ENCODE assay signal across 13 mouse cellular contexts in the genomic region with DNA sequence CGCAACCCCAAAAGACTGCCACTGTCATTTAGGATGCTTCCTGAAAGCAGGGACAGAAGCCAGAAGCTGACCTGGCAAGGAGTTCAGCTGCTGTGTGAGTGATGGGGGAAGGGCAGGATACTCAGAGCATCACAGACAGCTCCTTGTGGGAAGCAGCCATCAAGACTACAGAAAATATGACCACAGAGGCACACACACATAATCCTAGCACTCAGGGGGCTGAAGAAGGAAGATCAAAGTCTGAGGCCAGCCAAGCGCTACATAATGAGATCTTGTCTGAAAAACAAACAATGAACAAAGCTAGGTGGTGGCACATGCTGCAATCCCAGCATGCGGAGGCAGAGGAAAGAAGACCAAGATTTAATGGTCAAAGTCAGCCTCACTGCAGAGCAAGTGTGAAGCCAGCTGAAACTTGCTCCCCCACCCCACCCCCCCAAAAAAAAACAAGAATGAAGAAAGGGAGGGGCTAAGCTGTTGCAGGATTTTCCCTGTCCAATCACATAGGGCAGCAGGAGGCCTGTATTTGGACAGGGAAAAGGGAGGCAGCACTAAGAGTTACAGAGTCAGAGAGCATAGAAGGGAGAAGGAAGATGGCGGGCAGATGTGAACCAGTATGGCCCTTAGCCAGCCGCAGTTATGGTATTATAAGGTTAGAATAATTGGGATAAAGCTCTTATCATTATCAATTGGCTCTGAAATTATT. TPM values are rescaled to one million over a fixed set of nuclear protein-coding genes. Genes with fewer than 3 reads are reported as not detected.
DNase-seq lines count a peak whose midpoint lies in the region; ATAC-seq and TF ChIP-seq lines count a peak whose summit lies in the region.
"Had no signal": no experiment of that assay in that cellular context is flagged by ENCODE, and none has a peak within 500 bp of the region (broad histone marks: within the 10 kb centered on the region; RNA-seq: fewer than 3 reads in every experiment).

No protein-coding gene starts in this region.

- H3K27me3 ChIP-seq in kidney, embryonic 16.5 days (ENCODE audit: insufficient read depth, low read length) = no peaks in the 10 kb centered on the region
- no peaks in the 10 kb centered on the region for H3K27me3 ChIP-seq in midbrain, postnatal 0 days (ENCODE audit: insufficient read depth, low read length)
- H3K27me3 ChIP-seq in lung, postnatal 0 days (replicated peaks; ENCODE audit: insufficient read depth, low read length) = no peaks in the 10 kb centered on the region
- H3K27me3 ChIP-seq: embryonic facial prominence, embryonic 13.5 days; liver, embryonic 13.5 days had no signal

- no peak overlapping the region for H3K9ac ChIP-seq in kidney, embryonic 16.5 days (replicated peaks; ENCODE audit: low read length)
- no peak overlapping the region for H3K9ac ChIP-seq in midbrain, postnatal 0 days (replicated peaks; ENCODE audit: low read length, poor library complexity, severe bottlenecking)
- no peak overlapping the region for H3K9ac ChIP-seq in lung, postnatal 0 days (replicated peaks; ENCODE audit: low read depth)
- H3K9ac ChIP-seq: embryonic facial prominence, embryonic 13.5 days; liver, embryonic 13.5 days had no signal

- no peaks in the 10 kb centered on the region for H3K9me3 ChIP-seq in kidney, embryonic 16.5 days (ENCODE audit: low read length)
- H3K9me3 ChIP-seq in midbrain, postnatal 0 days (ENCODE audit: low read length) = no peaks in the 10 kb centered on the region
- H3K9me3 ChIP-seq in lung, postnatal 0 days (ENCODE audit: low read length) = no peaks in the 10 kb centered on the region
- H3K9me3 ChIP-seq: embryonic facial prominence, embryonic 13.5 days; liver, embryonic 13.5 days had no signal

- DNase-seq in cerebellum, postnatal 36 days = peak; percentile 2 to 4
- DNase-seq in cerebellum, adult 18-20 months = no peak
- no peak for DNase-seq in kidney, postnatal 10 days
- DNase-seq in embryo, embryonic 11.5 days (ENCODE audit: low read depth, low spot score) = peak; percentile 20
- DNase-seq in midbrain, postnatal 0 days (ENCODE audit: low spot score) = peak; percentile 12
- DNase-seq in lung, postnatal 0 days (ENCODE audit: low spot score) = no peak
- DNase-seq in cerebellum, adult 11-12 months = no peak
- DNase-seq: liver, embryonic 13.5 days; right cerebral cortex, adult 18-20 months; thymus, adult 18-20 months had no signal

- no peak for TF ChIP-seq CTCF in midbrain, postnatal 0 days (IDR thresholded peaks at IDR 0.05)
- no peak for TF ChIP-seq CTCF in lung, postnatal 0 days (IDR thresholded peaks at IDR 0.05)

- H3K27ac ChIP-seq in kidney, embryonic 16.5 days (ENCODE audit: low read length) = peak overlapping the region; percentile 63; the same call in 1 of the 2 replicates
- no peak overlapping the region for H3K27ac ChIP-seq in midbrain, postnatal 0 days (ENCODE audit: low read depth, low read length)
- no peak overlapping the region for H3K27ac ChIP-seq in lung, postnatal 0 days (ENCODE audit: low read length)
- H3K27ac ChIP-seq: embryonic facial prominence, embryonic 13.5 days; liver, embryonic 13.5 days; macrophage had no signal

- H3K4me3 ChIP-seq in kidney, embryonic 16.5 days (ENCODE audit: low read length) = no peak overlapping the region
- H3K4me3 ChIP-seq in midbrain, postnatal 0 days (ENCODE audit: low read depth, low read length) = no peak overlapping the region
- no peak overlapping the region for H3K4me3 ChIP-seq in lung, postnatal 0 days (ENCODE audit: low read depth, low read length)
- H3K4me3 ChIP-seq: embryonic facial prominence, embryonic 13.5 days; liver, embryonic 13.5 days had no signal

- no peak for TF ChIP-seq EP300 in lung, postnatal 0 days (IDR thresholded peaks at IDR 0.05)

- 48% methylated on average over 5 of the region's 5 CpGs for WGBS in kidney, embryonic 16.5 days
- WGBS in midbrain, postnatal 0 days = 59% methylated on average over 5 of the region's 5 CpGs
- WGBS in lung, postnatal 0 days = 64% methylated on average over 5 of the region's 5 CpGs

- peak; percentile 90 for ATAC-seq in kidney, embryonic 16.5 days (ENCODE audit: low FRiP score, low TSS enrichment)
- no peak for ATAC-seq in midbrain, postnatal 0 days (ENCODE audit: low FRiP score)
- no peak for ATAC-seq in lung, postnatal 0 days

- no peak overlapping the region for H3K4me2 ChIP-seq in kidney, embryonic 16.5 days (replicated peaks; ENCODE audit: low read depth, low read length)
- H3K4me2 ChIP-seq in midbrain, postnatal 0 days (ENCODE audit: low read depth, low read length, poor library complexity, severe bottlenecking) = no peak overlapping the region
- H3K4me2 ChIP-seq in lung, postnatal 0 days (replicated peaks; ENCODE audit: low read depth, low read length) = no peak overlapping the region
- H3K4me2 ChIP-seq: embryonic facial prominence, embryonic 13.5 days; liver, embryonic 13.5 days had no signal

- H3K4me1 ChIP-seq in kidney, embryonic 16.5 days (ENCODE audit: insufficient read depth, low read length) = peaks cover 7% of the 10 kb centered on the region
- H3K4me1 ChIP-seq in midbrain, postnatal 0 days (ENCODE audit: insufficient read depth, low read length) = no peaks in the 10 kb centered on the region
- no peaks in the 10 kb centered on the region for H3K4me1 ChIP-seq in lung, postnatal 0 days (ENCODE audit: insufficient read depth, low read depth, low read length)
- H3K4me1 ChIP-seq: embryonic facial prominence, embryonic 13.5 days had no signal

- no peaks in the 10 kb centered on the region for H3K36me3 ChIP-seq in kidney, embryonic 16.5 days (ENCODE audit: insufficient read depth, low read length)
- no peaks in the 10 kb centered on the region for H3K36me3 ChIP-seq in midbrain, postnatal 0 days (ENCODE audit: insufficient read depth, low read length)
- H3K36me3 ChIP-seq in lung, postnatal 0 days (ENCODE audit: insufficient read depth, low read length) = no peaks in the 10 kb centered on the region
- H3K36me3 ChIP-seq: embryonic facial prominence, embryonic 13.5 days had no signal

RNA-seq across cellular contexts. Expression of gene Vps35, which starts 40.4 kb away (rescaled TPM):
- 156 and 161 TPM in 2 replicates for polyA plus RNA-seq in kidney, embryonic 16.5 days (2015; fragmentation: Nextera tagmentation; extraction: Ambion mirVana)
- 121 and 136 TPM in 2 replicates for total RNA-seq in midbrain, postnatal 0 days (2014; rRNA removed)
- polyA plus RNA-seq in midbrain, postnatal 0 days (2015; fragmentation: Nextera tagmentation; extraction: Ambion mirVana) = 154 TPM in 2 replicates
- 95.9 and 110 TPM in 2 replicates for polyA plus RNA-seq in lung, postnatal 0 days (2015; fragmentation: Nextera tagmentation; extraction: Ambion mirVana)

RNA-seq across cellular contexts. Expression of gene Orc6, which starts 40.6 kb away (rescaled TPM):
- polyA plus RNA-seq in kidney, embryonic 16.5 days (2015; fragmentation: Nextera tagmentation; extraction: Ambion mirVana) = 106 TPM in 2 replicates
- total RNA-seq in midbrain, postnatal 0 days (2014; rRNA removed) = 33.4 and 42.6 TPM in 2 replicates
- 60.0 and 65.7 TPM in 2 replicates for polyA plus RNA-seq in midbrain, postnatal 0 days (2015; fragmentation: Nextera tagmentation; extraction: Ambion mirVana)
- 37.5 and 40.9 TPM in 2 replicates for polyA plus RNA-seq in lung, postnatal 0 days (2015; fragmentation: Nextera tagmentation; extraction: Ambion mirVana)

RNA-seq across cellular contexts. Expression of gene Mylk3, which starts 46.1 kb away (rescaled TPM):
- polyA plus RNA-seq in kidney, embryonic 16.5 days (2015; fragmentation: Nextera tagmentation; extraction: Ambion mirVana) = 1.7 and 1.9 TPM in 2 replicates
- 0.09 TPM in 1 of 2 replicates, not detected in the other for total RNA-seq in midbrain, postnatal 0 days (2014; rRNA removed)
- polyA plus RNA-seq in midbrain, postnatal 0 days (2015; fragmentation: Nextera tagmentation; extraction: Ambion mirVana) = 0.18 and 0.46 TPM in 2 replicates
- polyA plus RNA-seq in lung, postnatal 0 days (2015; fragmentation: Nextera tagmentation; extraction: Ambion mirVana) = 2.6 and 4.7 TPM in 2 replicates

Comparison
In these comparisons a context has a peak if more than half of its experiments do, and no peak if none do; other contexts are left out.
1. DNase-seq: peak in cerebellum, postnatal 36 days (2 of 2), embryo, embryonic 11.5 days (single experiment) and midbrain, postnatal 0 days (single experiment); none in cerebellum, adult 18-20 months (0 of 2), kidney, postnatal 10 days (single experiment), lung, postnatal 0 days (single experiment) and cerebellum, adult 11-12 months (single experiment).